Mouse (Mus musculus) cerebellum, adult 11 months (tissue): Measurements from ENCODE around the gene Ebpl.

ENCODE experiments used
- DNase-seq: peaks from one replicate; pipeline ENCODE4 v3.0.0; 2022

Gene Ebpl

DNA sequence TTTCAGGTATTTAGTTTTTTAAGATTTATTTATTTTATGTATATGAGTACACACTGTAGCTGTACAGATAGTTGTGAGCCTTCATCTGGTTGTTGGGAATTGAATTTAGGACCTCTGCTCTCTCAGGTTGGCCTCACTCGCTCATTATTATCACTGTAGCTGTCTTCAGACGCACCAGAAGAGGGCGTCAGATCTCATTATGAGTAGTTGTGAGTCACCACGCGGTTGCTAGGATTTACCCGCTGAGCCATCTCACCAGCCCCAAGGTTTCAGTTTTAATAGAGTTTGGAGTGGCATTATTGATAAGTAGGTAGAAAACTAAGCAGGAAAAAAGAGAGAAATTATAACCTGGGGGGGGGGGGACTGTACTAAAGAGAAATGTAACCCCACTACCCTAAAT is 33.2 kb downstream of the Ebpl start:
- DNase-seq, result peak; percentile 16

GRCm38 (mm10) chr14:61322740-61323139 is 37.5 kb downstream of the Ebpl start:
- no peak for DNase-seq

GRCm38 (mm10) chr14:61321200-61321599 is 39.0 kb downstream of the Ebpl start:
- DNase-seq, result no peak

- DNase-seq, result no peak
Observed at GRCm38 (mm10) chr14:61320765-61321164, 39.5 kb downstream of the Ebpl start.

DNA sequence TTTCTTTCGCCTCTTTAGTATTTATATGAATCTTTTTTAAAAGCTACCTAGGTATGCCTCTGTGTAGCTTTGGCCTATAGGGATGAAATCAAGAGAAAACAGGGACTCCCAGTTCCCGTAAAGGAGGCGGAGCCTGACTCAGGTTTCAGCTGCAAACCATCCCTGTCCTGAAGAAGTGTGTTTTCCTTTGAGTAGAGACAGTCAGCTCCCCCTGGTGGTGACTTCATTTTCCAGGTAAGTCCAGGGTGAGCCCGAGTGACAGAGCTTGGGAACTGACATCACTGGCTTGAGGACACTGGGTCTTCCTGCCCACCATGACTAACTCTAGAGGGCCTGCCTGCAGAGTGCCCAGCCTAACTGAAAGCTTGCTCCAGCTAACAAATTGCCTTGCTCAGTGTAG is 43.4 kb downstream of the Ebpl start:
- peak; percentile 52 for DNase-seq

GRCm38 (mm10) chr14:61310963-61311362 is 49.3 kb downstream of the Ebpl start:
- no peak for DNase-seq

DNA sequence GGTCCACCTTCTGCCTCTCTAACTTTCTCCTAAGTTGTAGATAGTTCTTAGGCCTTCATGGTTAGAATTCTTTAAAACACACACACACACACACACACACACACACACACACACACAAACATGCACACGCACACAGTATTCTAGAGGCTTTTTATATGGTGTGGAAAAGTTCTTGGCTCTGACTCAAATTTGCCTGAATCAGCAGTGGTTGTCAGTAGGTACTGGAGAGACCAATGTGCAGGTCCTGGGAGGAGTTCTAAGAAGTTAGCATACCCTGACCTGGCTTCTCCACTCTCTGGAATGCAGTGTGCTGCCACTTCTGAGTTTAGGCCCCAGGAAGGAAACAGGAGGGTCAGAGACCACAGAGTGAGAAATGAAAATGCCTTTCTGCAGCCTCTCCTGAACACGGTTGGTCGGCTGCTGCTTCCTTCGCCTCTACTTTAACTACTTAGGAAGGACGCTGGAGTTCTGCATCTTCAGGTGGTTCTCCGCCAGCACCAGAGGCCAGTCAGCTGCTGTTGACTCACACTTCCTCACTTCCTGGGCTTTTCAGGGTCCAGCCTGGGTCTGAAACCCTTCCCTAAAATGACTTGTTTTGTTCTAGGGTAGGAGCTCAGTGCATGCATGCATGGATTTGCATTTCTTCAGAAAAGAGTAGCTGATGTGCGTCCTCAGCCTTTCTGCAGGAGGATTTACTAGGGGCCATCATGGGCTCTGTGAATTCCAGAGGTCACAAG is 50.0 kb downstream of the Ebpl start:
- no peak for DNase-seq

- no peak for DNase-seq
Observed at GRCm38 (mm10) chr14:61309593-61309992, 50.6 kb downstream of the Ebpl start, which contains the start of gene Arl11. Gene Arl11, plus strand, starts transcription at chr14:61309753.

DNA sequence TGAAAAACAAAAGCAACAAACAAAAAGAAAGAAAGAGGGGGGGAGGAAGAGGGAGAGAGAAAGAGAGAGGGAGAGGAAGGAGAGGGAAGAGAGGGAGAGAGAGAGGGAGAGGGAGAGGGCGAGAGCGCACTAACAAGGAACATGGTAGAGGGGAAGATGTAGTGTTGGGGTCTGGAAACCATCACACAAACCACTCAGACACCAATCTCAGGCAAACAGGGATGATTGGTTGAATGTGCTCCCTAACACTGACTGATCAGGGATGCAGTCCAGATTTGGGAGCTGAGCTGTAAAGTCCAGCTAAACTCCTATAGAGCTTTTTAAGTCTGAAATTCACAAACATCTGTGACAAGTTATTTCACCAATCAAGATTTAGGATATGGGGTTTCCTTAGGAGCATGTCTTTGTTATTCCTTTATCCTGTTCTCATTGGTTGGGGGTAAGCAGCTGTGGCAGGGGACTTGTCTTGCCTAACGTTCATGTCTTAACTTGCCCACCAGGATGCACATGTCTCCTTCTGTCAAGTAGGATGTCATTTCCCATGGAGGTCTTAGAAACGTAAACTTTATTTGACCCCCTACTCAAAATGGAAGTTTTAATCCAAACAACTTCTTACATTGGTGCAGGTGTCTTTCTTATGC is 56.1 kb downstream of the Ebpl start:
- no peak for DNase-seq

DNA sequence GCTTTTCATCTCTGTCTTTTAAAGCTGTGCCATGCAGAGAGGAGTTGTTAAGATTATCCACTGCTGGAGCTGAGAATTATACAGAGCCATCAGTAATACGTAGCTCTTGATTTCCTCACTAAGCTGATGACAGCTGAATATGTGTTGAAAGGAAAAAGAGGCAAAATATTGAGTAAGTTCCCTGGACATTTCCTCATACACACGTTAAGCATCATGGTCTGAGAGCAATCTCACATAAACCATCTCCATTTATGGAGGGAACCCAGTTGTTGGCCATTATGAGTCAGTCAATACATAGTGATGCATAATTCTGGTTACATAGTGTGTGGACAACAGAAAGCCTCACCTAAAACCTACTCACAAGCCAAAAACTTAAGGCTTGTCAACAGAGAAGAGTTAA is 57.8 kb downstream of the Ebpl start:
- no peak for DNase-seq

DNA sequence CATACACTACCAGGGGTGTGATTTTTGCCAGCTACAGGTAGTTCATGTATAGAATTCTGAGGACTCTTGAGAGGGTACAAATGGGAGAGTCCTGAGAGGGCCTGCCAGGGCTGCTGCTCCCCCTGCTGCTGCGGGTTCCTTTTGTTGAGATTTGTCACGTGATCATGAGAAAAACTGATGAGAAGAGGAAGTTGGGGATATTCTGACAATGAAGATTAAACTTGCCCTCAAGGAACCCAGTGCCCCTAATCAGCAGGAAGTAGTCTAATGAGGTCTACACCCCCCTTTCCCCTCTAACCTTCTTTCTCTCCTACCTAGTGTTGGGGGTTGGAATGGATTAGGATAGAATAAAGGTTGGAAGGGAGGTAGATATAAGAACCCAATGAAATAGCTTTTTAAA is 58.9 kb downstream of the Ebpl start:
- no peak for DNase-seq

GRCm38 (mm10) chr14:61299810-61300209 is 60.4 kb downstream of the Ebpl start:
- no peak for DNase-seq

GRCm38 (mm10) chr14:61294738-61295079 is 65.5 kb downstream of the Ebpl start:
- peak; percentile 43 for DNase-seq

- peak; percentile 64 for DNase-seq
Observed at GRCm38 (mm10) chr14:61293884-61294737, 66.1 kb downstream of the Ebpl start.

DNA sequence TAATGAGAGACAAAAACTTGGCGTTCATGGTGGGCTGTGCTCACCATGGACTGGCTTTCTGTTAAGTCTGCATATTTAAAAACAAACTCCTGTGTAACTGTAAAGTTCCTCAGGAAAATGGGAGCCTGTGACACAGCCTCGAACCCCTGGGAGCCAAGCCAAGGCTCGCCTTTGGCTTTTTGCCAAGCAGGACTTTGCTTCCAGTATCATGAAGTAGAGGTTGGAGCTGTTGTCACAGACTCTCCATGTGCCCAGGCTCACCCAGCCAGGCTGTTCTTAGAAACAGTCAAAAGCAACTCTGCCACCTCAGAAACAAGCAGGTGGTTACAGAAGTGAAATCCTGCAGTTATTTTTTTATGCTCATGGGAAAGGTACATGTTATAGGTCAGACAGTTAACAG is 69.6 kb downstream of the Ebpl start:
- no peak for DNase-seq

DNA sequence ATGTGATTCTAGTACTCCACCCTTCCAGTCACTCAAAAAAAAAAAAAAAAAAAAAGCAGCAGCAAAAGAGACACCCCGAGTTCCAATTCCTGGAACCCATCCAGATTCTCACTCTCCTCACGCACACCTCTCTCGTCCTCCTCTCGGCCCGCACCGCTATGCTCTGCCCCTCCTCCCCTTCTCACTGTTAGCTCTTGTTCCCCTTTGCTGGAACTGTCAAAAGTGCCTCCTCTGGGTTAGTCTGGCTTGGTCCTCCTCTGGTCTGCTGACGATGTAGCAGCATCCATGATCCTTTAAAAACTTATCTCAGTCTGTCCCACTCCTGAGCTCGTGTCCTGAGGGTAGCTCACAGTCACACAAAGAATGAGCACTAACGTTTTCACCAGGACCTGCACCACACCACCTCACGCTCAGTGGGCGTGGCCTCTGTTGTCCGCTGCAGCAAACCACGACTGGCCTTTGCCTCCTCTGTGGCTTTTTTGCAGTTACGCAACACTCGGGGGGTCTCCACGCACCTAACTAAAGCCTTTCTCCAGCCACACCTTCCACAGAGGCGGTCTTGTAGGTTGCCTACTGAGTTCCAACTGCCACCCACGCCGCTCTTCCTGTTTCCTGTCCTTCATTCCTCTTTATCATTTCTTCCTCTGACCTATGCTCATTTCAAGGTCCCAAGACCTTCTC is 71.5 kb downstream of the Ebpl start:
- no peak for DNase-seq
